Mouse (Mus musculus): ENCODE results near the gene Tmem235.

Tmem235 gene

GRCm38 (mm10) chr11:117891581-117892175 is 31.1 kb downstream of the Tmem235 start:
- DNase-seq (ENCODE audit: low spot score): no peak

DNA sequence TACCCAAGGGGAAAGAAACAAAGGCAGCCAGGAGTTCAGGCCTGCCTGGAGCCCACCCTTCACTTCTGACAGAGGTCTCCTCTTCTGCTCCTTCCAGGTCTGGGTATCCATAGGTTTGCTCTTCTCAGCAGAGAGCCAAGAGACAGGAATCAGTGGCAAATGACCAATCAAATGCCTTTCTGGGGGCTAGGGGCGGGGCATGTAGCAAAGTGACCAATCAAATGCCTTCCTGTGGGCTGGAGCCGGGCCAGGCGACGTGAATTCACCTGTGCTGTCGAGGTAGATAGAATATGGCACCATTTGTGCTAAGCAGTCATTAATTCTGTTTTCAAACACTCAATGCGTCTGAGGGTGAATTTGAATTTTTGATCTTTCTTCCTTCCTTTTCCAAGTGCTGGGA is 31.6 kb downstream of the Tmem235 start:
- no peak for DNase-seq (ENCODE audit: low spot score)

GRCm38 (mm10) chr11:117894676-117895075 is 34.1 kb downstream of the Tmem235 start:
- DNase-seq (ENCODE audit: low spot score): no peak

GRCm38 (mm10) chr11:117896533-117896932 is 36.0 kb downstream of the Tmem235 start:
- DNase-seq (ENCODE audit: low spot score): no peak

GRCm38 (mm10) chr11:117902282-117902681 is 41.7 kb downstream of the Tmem235 start:
- no peak for DNase-seq (ENCODE audit: low spot score)

- DNase-seq (ENCODE audit: low spot score): no peak
Observed at GRCm38 (mm10) chr11:117904442-117904841, 43.9 kb downstream of the Tmem235 start.

DNA sequence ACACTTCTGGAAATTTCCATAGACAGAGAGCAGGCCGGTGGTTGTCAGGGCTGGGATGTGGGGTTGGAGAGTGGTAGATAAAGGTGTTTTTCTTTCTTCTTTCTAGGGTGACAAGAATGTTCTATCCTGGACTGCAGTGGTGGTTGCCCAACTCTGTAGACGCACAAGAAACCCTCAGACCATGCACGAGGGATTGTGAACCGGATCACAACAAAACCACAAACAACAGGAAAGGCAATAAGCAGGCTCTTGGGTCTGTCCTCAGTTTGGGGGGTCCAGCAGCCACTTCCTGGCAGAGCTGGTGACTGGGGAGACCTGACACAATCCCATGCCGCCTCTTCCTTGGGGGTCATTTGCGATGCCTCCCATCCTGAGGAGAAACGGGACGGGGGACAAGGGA is 48.8 kb downstream of the Tmem235 start:
- no peak for DNase-seq (ENCODE audit: low spot score)

GRCm38 (mm10) chr11:117912684-117913352 is 52.3 kb downstream of the Tmem235 start:
- DNase-seq (ENCODE audit: low spot score): peak; percentile 80

DNA sequence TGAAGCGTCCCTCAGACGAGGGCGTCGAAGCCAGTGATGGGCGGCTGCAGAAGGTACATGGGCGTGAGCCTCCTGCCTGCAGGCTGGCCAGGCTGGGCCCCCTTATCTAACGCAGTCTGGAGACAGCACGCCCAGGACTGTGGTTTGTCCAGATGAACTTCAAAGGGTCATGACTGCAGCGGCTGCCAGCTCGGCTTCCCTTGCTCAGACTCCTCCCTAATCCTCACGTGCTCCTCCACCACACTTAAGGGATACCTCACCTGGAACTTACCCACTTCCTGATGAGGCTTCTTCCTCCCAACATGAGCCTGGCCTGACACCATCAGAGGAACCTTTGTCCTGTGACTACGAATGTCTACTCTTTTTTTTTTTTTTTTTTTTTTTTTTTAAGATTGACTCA is 54.0 kb downstream of the Tmem235 start:
- DNase-seq (ENCODE audit: low spot score): no peak
